Mouse (Mus musculus): ENCODE results near the gene Entpd8.

DNA sequence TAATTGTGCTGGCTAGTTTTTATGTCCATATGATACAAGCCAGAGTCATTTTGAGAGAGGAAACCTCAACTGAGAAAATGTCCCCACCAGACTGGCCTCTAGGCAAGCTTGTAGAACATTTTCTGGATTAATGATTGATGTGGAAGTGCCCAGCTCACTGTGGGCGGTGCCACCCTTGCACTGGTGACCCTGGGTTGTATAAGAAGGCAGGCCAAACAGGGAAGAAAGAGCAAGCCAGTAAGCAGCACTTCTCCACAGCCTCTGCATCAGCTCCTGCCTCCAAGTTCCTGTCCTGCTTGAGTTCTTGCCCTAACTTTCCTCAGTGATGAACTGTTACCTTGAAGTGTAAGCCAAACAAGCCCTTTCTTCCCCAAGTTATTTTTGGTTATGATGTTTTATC is 1.1 kb upstream of the Entpd8 start:
- no peak for TF ChIP-seq ZC3H11A (IDR thresholded peaks at IDR 0.05; ENCODE audit: borderline replicate concordance, low read depth, low read length)
- no peak for TF ChIP-seq CHD2 (IDR thresholded peaks at IDR 0.05; ENCODE audit: low read depth, low read length)

Measured in ES-E14 (cell line).